Mouse (Mus musculus): Measurements from ENCODE around the gene Rsg1. TPM values are rescaled to one million over a fixed set of nuclear protein-coding genes. Genes with fewer than 3 reads are reported as not detected.

The Rsg1 gene
- polyA plus RNA-seq, 1 experiment from 2014 or later, result 8.5 TPM

- H3K9me3 ChIP-seq (ENCODE audit: control insufficient read depth, low read length), result no peaks in the 10 kb centered on the region
- H3K36me3 ChIP-seq (ENCODE audit: control insufficient read depth, insufficient read depth, low read length), result peaks cover 10% of the 10 kb centered on the region
- no peak for ATAC-seq (ENCODE audit: low read depth)
- no peaks in the 10 kb centered on the region for H3K27me3 ChIP-seq (ENCODE audit: control insufficient read depth, insufficient read depth, low read length)
- no peak overlapping the region for H3K27ac ChIP-seq (ENCODE audit: low read depth, low read length)
- H3K4me2 ChIP-seq (ENCODE audit: low read depth, low read length), result no peak overlapping the region
- no peaks in the 10 kb centered on the region; the same call in 1 of the 2 replicates for H3K4me1 ChIP-seq (ENCODE audit: control insufficient read depth, insufficient read depth, low read length)
- no peak overlapping the region for H3K4me3 ChIP-seq (ENCODE audit: low read depth, low read length)
- H3K9ac ChIP-seq (replicated peaks; ENCODE audit: low read depth, low read length), result no peak overlapping the region
- 96% methylated on average over 2 of the region's 2 CpGs for WGBS
These were observed 29.8 kb upstream of the Rsg1 start for GRCm38 (mm10) chr4:141183932-141184331.

GRCm38 (mm10) chr4:141184426-141184825, 29.3 kb upstream of the Rsg1 start:
- ATAC-seq (ENCODE audit: low read depth), result no peak
- H3K9me3 ChIP-seq (ENCODE audit: control insufficient read depth, low read length), result no peaks in the 10 kb centered on the region

GRCm38 (mm10) chr4:141186923-141187836, 26.6 kb upstream of the Rsg1 start:
- Histone ChIP-seq H3K4me1 (ENCODE audit: control insufficient read depth, insufficient read depth, low read length) (no peaks in the 10 kb centered on the region), H3K9ac (replicated peaks; ENCODE audit: low read depth, low read length) (no peak overlapping the region), H3K9me3 (ENCODE audit: control insufficient read depth, low read length) (no peaks in the 10 kb centered on the region), H3K36me3 (ENCODE audit: control insufficient read depth, insufficient read depth, low read length) (peaks cover 3% of the 10 kb centered on the region; the same call in 1 of the 2 replicates), H3K27me3 (ENCODE audit: control insufficient read depth, insufficient read depth, low read length) (no peaks in the 10 kb centered on the region), H3K4me2 (ENCODE audit: low read depth, low read length) (no peak overlapping the region), H3K4me3 (ENCODE audit: low read depth, low read length) (no peak overlapping the region), H3K27ac (ENCODE audit: low read depth, low read length) (no peak overlapping the region)
- WGBS, result 74% methylated on average over 9 of the region's 9 CpGs
- ATAC-seq (ENCODE audit: low read depth), result no peak

More at GRCm38 (mm10) chr4:141184426-141184825, 29.3 kb upstream of the Rsg1 start:
- Histone ChIP-seq H3K27ac (ENCODE audit: low read depth, low read length) (no peak overlapping the region), H3K36me3 (ENCODE audit: control insufficient read depth, insufficient read depth, low read length) (peaks cover 10% of the 10 kb centered on the region), H3K4me3 (ENCODE audit: low read depth, low read length) (no peak overlapping the region), H3K4me1 (ENCODE audit: control insufficient read depth, insufficient read depth, low read length) (no peaks in the 10 kb centered on the region), H3K9ac (replicated peaks; ENCODE audit: low read depth, low read length) (no peak overlapping the region), H3K4me2 (ENCODE audit: low read depth, low read length) (no peak overlapping the region), H3K27me3 (ENCODE audit: control insufficient read depth, insufficient read depth, low read length) (no peaks in the 10 kb centered on the region)
- 88% methylated on average over 4 of the region's 4 CpGs for WGBS

- no peak overlapping the region for H3K4me2 ChIP-seq (ENCODE audit: low read depth, low read length)
- 93% methylated on average over 7 of the region's 7 CpGs for WGBS
- H3K27me3 ChIP-seq (ENCODE audit: control insufficient read depth, insufficient read depth, low read length), result no peaks in the 10 kb centered on the region
- peaks cover 8% of the 10 kb centered on the region; the same call in 1 of the 2 replicates for H3K36me3 ChIP-seq (ENCODE audit: control insufficient read depth, insufficient read depth, low read length)
- ATAC-seq (ENCODE audit: low read depth), result no peak
- H3K27ac ChIP-seq (ENCODE audit: low read depth, low read length), result no peak overlapping the region
- H3K9me3 ChIP-seq (ENCODE audit: control insufficient read depth, low read length), result no peaks in the 10 kb centered on the region
- no peak overlapping the region for H3K4me3 ChIP-seq (ENCODE audit: low read depth, low read length)
- no peaks in the 10 kb centered on the region for H3K4me1 ChIP-seq (ENCODE audit: control insufficient read depth, insufficient read depth, low read length)
- no peak overlapping the region for H3K9ac ChIP-seq (replicated peaks; ENCODE audit: low read depth, low read length)
These were observed 22.5 kb upstream of the Rsg1 start for GRCm38 (mm10) chr4:141191294-141191693.

GRCm38 (mm10) chr4:141194553-141194952, 19.2 kb upstream of the Rsg1 start:
- H3K4me3 ChIP-seq (ENCODE audit: low read depth, low read length), result no peak overlapping the region
- H3K9ac ChIP-seq (replicated peaks; ENCODE audit: low read depth, low read length), result no peak overlapping the region
- H3K27me3 ChIP-seq (ENCODE audit: control insufficient read depth, insufficient read depth, low read length), result no peaks in the 10 kb centered on the region
- no peak overlapping the region for H3K27ac ChIP-seq (ENCODE audit: low read depth, low read length)
- no peaks in the 10 kb centered on the region for H3K4me1 ChIP-seq (ENCODE audit: control insufficient read depth, insufficient read depth, low read length)
- H3K9me3 ChIP-seq (ENCODE audit: control insufficient read depth, low read length), result no peaks in the 10 kb centered on the region
- ATAC-seq (ENCODE audit: low read depth), result no peak
- 98% methylated on average over 6 of the region's 6 CpGs for WGBS
- peaks cover 20% of the 10 kb centered on the region for H3K36me3 ChIP-seq (ENCODE audit: control insufficient read depth, insufficient read depth, low read length)
- no peak overlapping the region for H3K4me2 ChIP-seq (ENCODE audit: low read depth, low read length)

- Histone ChIP-seq H3K4me1 (ENCODE audit: control insufficient read depth, insufficient read depth, low read length) (no peaks in the 10 kb centered on the region), H3K36me3 (ENCODE audit: control insufficient read depth, insufficient read depth, low read length) (peaks cover 33% of the 10 kb centered on the region), H3K27ac (ENCODE audit: low read depth, low read length) (no peak overlapping the region), H3K4me2 (ENCODE audit: low read depth, low read length) (no peak overlapping the region), H3K9ac (replicated peaks; ENCODE audit: low read depth, low read length) (no peak overlapping the region), H3K4me3 (ENCODE audit: low read depth, low read length) (no peak overlapping the region), H3K27me3 (ENCODE audit: control insufficient read depth, insufficient read depth, low read length) (no peaks in the 10 kb centered on the region), H3K9me3 (ENCODE audit: control insufficient read depth, low read length) (no peaks in the 10 kb centered on the region)
- ATAC-seq (ENCODE audit: low read depth), result no peak
- WGBS, result 96% methylated on average over 13 of the region's 13 CpGs
These were observed 16.6 kb upstream of the Rsg1 start for GRCm38 (mm10) chr4:141196981-141197685.

GRCm38 (mm10) chr4:141197686-141198035, 16.1 kb upstream of the Rsg1 start:
- ATAC-seq (ENCODE audit: low read depth), result no peak
- H3K27ac ChIP-seq (ENCODE audit: low read depth, low read length), result no peak overlapping the region

GRCm38 (mm10) chr4:141200906-141201305, 12.8 kb upstream of the Rsg1 start:
- Histone ChIP-seq H3K9ac (replicated peaks; ENCODE audit: low read depth, low read length) (no peak overlapping the region), H3K27me3 (ENCODE audit: control insufficient read depth, insufficient read depth, low read length) (no peaks in the 10 kb centered on the region), H3K4me2 (ENCODE audit: low read depth, low read length) (no peak overlapping the region), H3K36me3 (ENCODE audit: control insufficient read depth, insufficient read depth, low read length) (peaks cover 28% of the 10 kb centered on the region), H3K27ac (ENCODE audit: low read depth, low read length) (no peak overlapping the region), H3K4me1 (ENCODE audit: control insufficient read depth, insufficient read depth, low read length) (no peaks in the 10 kb centered on the region), H3K9me3 (ENCODE audit: control insufficient read depth, low read length) (no peaks in the 10 kb centered on the region), H3K4me3 (ENCODE audit: low read depth, low read length) (no peak overlapping the region)
- no peak for ATAC-seq (ENCODE audit: low read depth)
- WGBS, result 85% methylated on average over 11 of the region's 11 CpGs

More at GRCm38 (mm10) chr4:141197686-141198035, 16.1 kb upstream of the Rsg1 start:
- Histone ChIP-seq H3K27me3 (ENCODE audit: control insufficient read depth, insufficient read depth, low read length) (no peaks in the 10 kb centered on the region), H3K4me2 (ENCODE audit: low read depth, low read length) (no peak overlapping the region), H3K4me3 (ENCODE audit: low read depth, low read length) (no peak overlapping the region), H3K9me3 (ENCODE audit: control insufficient read depth, low read length) (no peaks in the 10 kb centered on the region), H3K9ac (replicated peaks; ENCODE audit: low read depth, low read length) (no peak overlapping the region), H3K4me1 (ENCODE audit: control insufficient read depth, insufficient read depth, low read length) (no peaks in the 10 kb centered on the region), H3K36me3 (ENCODE audit: control insufficient read depth, insufficient read depth, low read length) (peaks cover 33% of the 10 kb centered on the region)
- 90% methylated on average over 13 of the region's 13 CpGs for WGBS

- peaks cover 25% of the 10 kb centered on the region for H3K36me3 ChIP-seq (ENCODE audit: control insufficient read depth, insufficient read depth, low read length)
- H3K4me3 ChIP-seq (ENCODE audit: low read depth, low read length), result no peak overlapping the region
- ATAC-seq (ENCODE audit: low read depth), result no peak
- no peak overlapping the region for H3K4me2 ChIP-seq (ENCODE audit: low read depth, low read length)
- no peak overlapping the region for H3K9ac ChIP-seq (replicated peaks; ENCODE audit: low read depth, low read length)
- H3K27ac ChIP-seq (ENCODE audit: low read depth, low read length), result no peak overlapping the region
- no peaks in the 10 kb centered on the region for H3K4me1 ChIP-seq (ENCODE audit: control insufficient read depth, insufficient read depth, low read length)
- no peaks in the 10 kb centered on the region for H3K9me3 ChIP-seq (ENCODE audit: control insufficient read depth, low read length)
- 95% methylated on average over 6 of the region's 6 CpGs for WGBS
- no peaks in the 10 kb centered on the region for H3K27me3 ChIP-seq (ENCODE audit: control insufficient read depth, insufficient read depth, low read length)
These were observed 11.6 kb upstream of the Rsg1 start for GRCm38 (mm10) chr4:141202192-141202591.

Data from neural tube, embryonic 14.5 days (tissue).